Mouse (Mus musculus): Measurements from ENCODE around the gene Akap9.
A peak's percentile ranks its signal among the peaks of the same experiment; 100 is the strongest.
"Not testable (repeated sequence)": the region's sequence is repeated elsewhere in the genome, so short reads cannot be mapped to it uniquely, and the experiment has no call there.

Gene Akap9

DNA sequence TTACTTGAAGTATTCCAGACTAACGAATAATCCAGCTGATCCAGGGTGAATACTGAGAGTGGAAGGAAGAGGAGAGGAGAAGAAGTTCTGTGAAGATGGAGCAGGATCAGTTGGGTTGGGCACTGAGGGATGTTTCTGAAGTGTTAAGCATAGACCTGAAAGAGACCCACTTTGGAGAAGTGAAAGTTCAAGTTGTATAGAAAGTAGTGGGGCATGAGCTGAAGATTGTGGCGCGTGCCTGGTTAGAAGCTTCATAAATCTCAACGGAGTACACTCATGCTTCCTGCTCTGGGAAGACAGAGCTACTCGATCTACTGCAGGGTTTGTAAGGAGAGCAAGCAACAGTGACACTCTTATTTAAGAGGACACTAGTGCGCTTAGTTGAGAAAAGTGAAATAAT lies 41.3 kb downstream of the Akap9 start:
- no peak for DNase-seq (ENCODE audit: low spot score)

DNA sequence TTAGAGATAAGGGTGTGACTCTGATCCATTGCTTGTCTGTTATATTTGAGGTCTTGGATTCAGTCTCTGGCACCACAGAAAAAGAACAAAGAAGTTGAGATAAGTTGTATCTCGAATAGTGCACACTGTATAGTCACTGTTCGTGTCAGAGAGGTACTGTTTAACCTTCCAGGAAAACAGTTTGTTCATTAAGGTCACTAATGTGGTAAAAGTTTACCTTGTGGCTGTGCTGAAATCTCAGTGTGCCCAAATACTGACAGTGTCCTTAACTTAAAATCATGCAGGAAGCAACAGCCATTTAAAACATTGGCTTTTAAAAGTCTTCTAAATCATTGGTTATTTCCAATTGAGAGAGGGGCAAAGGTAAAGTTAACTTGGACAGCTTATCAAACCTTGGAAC lies 43.1 kb downstream of the Akap9 start:
- no peak for DNase-seq (ENCODE audit: low spot score)

- no peak for DNase-seq (ENCODE audit: low spot score)
These were observed 45.9 kb downstream of the Akap9 start for GRCm38 (mm10) chr5:3973764-3974163.

DNA sequence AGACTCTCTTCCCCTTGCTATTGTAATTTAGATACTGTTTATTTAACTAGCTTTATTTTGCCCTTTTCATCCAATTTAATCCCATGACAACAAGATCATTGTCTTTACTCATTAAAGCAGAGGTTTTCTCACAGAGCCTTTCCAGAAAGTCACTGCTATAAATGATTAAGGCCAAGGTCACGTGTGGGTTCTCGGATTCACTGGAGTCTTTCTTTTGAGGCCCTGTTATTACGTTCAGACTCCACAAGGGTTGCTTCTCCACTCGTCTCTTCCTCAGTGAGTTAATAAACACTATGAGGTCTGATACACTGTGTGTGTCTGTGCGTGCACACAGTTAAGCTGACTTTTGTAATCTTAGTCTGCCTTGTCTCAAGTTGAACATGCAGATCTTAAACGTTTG lies 47.0 kb downstream of the Akap9 start:
- no peak for DNase-seq (ENCODE audit: low spot score)

GRCm38 (mm10) chr5:3976111-3976510 lies 48.3 kb downstream of the Akap9 start:
- DNase-seq (ENCODE audit: low spot score) = no peak

DNA sequence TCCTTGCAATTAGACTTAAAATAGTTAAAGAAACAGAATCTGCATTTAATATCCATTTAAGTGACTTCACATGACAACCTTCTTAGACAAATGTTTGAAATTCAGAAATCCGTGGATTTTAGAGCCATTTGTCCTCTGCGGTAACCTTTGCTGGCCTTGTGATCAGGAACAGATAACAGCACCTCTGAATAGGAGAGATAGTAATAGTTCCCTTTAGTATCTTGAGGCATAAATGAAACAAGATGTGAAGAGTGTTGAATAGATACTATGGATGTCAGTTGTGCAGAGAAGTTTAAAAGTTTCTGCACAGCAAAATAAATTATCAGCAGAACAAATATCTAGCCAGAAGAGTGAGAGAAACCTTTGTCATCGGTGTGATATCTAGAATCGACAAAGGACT lies 50.0 kb downstream of the Akap9 start:
- DNase-seq (ENCODE audit: low spot score) = no peak

GRCm38 (mm10) chr5:3989608-3990007 lies 61.8 kb downstream of the Akap9 start:
- DNase-seq (ENCODE audit: low spot score) = no peak

DNA sequence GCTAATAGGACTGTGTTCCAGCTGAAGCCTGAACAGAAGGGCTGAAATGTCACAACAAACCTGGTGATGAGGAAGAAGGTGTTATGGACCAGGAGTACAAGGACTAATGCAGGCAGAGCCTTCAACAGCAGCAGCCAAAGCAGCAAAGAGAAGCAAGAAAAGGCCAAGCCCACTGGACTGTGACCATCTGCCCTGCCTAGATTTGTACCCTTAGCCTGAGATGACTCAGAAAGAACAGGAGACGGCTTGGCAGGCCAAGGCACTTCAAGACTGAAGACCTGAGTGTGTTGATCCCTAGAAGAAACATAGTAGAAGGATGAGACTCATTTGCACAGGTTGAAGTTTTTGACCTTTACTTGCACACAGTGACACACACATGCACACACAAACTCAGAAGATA lies 62.6 kb downstream of the Akap9 start:
- DNase-seq (ENCODE audit: low spot score) = no peak

DNA sequence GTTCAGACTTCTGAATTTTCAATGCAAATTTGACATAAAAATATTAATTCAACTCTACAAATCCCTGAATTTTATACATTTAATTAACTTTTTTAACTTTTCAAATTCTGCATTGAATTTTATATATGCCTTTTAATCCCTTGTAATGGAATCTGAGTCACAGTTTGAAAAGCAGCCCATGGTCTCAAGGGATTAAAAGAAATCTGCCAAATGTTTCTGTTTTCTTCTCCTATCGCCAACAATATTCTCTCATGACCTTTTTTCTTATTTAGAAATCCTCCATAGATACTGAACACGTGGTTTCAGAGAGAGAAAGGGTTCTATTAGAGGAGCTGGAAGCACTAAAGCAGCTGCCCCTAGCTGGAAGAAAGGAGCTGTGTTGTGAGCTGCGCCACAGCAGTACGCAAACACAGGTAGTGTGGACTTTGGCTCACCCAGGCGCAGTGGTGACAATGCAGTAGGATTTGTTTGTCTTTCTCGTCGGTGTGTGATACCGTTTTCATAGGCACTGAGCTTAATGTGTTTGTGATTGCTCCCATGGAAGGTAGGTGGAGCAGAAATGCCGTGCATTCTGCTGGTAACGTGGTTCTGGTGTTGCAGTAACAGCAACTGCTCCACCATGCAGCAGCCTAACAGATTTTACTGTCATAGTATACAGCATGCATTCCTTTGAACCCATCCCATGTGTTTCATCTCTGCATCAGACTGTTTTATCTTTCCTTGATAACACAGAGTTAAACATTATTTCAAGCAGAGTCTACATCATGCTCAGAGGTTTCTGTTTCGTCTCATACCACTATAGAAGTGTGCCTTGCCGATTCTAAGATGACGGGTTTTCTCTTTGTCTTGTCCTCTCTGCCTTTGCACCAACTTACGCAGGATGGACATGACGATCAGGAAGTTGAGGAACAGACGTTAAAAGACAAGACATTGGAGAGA lies 76.9 kb downstream of the Akap9 start:
- no peak for DNase-seq (ENCODE audit: low spot score)

DNA sequence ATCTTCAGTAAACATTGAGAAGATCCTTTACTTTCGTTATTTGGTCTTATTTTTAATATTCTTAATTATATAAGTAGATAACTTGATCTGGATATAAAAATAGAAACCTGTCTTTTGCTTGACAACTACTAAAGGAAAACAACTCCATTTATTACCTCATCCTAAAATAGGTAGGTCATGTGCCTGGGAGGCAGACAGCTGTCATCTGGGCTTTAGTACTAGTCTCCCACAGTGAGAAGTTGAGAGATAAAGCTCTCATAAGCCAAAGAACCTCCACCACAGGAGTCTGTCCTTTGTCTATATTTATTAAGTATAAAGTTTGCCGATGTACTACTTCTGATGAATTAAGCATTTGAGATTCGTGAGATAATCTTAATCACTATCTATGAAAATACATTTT lies 78.8 kb downstream of the Akap9 start:
- DNase-seq (ENCODE audit: low spot score) = no peak

GRCm38 (mm10) chr5:4008266-4008665 lies 80.4 kb downstream of the Akap9 start:
- DNase-seq (ENCODE audit: low spot score) = no peak

DNA sequence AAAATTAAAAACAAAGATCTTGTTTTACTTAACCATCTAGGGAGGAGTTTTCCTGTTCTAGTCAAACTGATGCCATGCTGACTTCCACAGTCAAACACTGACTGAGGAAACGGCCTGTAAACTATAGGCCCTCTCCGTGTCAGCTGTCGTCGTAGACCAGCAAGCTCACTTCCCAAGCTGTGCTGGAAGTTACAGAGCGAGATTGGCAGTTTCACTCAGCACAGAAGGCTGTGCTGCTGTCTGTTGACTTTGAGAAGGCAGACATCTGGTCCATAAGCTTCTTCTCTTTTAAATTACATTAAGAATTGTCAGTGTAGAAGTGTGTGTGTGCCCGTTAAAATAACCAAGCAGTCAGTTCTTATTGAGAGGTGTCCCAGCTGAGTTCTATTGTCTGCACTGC lies 81.7 kb downstream of the Akap9 start:
- DNase-seq (ENCODE audit: low spot score) = no peak

GRCm38 (mm10) chr5:4017646-4018045 lies 89.8 kb downstream of the Akap9 start:
- not testable (repeated sequence) for DNase-seq (ENCODE audit: low spot score)

- no peak for DNase-seq (ENCODE audit: low spot score)
These were observed 91.5 kb downstream of the Akap9 start for GRCm38 (mm10) chr5:4019377-4019776.

- DNase-seq (ENCODE audit: low spot score) = no peak
These were observed 92.2 kb downstream of the Akap9 start for GRCm38 (mm10) chr5:4020018-4020417.

GRCm38 (mm10) chr5:4023186-4023585 lies 95.3 kb downstream of the Akap9 start:
- DNase-seq (ENCODE audit: low spot score) = no peak

DNA sequence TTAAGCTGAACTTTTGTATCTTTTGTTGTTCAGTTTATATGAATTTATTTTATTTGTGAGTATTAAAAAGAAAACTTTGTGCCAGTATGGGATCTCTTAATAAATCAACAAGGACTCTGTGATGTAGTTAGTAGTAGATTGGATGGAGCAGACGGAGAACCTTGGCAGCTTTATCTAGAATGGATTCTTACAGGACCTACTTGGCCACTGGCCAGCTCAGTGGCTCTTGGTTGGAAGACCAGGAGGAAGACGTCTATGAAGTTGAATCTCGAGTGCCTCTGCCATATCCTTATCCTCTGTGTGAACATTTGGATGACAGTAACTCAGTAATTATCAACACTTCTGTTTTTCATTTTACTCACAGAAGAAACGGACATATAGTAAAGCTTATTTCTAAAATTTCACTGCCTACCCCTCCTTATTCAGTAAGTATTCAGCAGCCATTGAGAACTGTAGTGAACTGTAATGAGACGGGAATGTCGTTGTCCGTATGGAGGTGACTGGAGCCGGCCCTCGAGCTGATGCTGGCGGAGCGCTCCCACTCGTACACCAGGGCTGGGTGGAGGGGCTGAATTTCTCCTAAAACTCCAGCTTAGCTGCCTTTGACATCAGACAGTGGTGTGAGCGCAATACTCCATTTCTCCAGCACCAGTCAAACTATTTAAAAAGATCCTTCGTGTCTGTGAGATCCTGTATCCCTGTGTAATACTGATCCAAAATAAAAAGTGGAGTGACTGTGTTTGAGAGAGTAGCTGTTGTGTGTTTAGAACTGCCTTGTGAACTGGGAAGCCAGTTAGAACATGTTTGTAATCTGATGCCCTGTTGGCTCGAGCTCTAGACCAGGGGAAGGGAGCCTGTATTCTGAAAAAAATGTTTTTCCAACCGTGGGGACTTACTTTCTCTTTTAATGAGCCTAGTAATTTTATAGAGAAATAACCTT lies 96.2 kb downstream of the Akap9 start:
- peak; percentile 56 for DNase-seq (ENCODE audit: low spot score)

DNA sequence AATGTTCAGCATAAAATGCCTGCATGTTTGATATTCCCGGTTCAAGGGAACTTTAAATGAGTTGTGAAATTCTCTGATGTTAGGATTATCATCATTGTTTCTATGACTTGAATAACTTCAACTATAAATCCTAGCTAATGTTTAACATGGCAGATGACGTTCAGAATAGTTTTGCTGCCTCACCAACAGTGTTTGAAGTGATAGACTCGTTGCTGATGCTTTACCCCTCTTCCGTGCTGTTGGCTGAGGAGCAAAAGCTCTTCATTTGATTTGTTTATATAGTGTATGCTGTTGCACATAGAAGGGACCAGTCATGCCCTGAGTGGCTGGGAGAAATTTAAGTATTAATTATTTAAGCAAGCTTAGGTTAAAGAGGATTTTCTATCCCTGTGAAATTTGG lies 96.9 kb downstream of the Akap9 start:
- DNase-seq (ENCODE audit: low spot score) = no peak

DNA sequence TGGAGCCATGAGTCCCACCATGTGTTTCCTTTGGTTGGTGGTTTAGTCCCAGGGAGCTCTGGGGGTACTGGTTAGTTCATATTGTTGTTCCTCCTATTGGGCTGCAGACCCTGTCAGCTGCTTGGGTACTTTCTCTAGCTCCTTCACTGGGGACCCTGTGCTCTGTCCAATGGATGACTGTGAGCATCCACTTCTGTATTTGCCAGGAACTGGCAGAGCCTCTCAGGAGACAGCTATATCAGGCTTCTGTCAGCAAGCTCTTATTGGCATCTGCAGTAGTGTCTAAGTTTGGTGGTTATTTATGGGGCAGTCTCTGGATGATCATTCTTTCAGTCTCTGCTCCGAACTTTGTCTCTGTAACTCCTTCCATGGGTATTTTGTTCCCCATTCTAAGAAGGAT lies 98.5 kb downstream of the Akap9 start:
- DNase-seq (ENCODE audit: low spot score) = not testable (repeated sequence)

GRCm38 (mm10) chr5:4028486-4029173 lies 100.8 kb downstream of the Akap9 start:
- DNase-seq (ENCODE audit: low spot score) = no peak

DNA sequence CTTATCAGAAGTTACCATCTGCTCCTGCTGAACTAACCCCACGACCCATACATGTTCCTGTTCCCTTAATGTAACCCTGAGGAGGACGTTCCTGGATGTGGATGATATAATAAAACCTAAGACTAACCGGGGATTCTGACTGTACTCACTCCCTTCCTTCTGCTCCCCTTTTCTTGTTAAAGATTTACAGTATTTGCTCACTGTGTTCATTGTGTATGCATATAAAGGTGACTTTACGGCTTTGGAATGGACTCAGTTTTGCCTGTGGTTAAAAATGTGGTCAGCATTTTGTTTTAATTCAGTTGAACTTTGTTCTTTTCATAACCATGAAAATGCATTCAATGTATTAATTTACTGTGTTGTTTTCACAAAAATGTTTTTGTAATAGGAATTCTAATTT lies 104.0 kb downstream of the Akap9 start:
- no peak for DNase-seq (ENCODE audit: low spot score)

DNA sequence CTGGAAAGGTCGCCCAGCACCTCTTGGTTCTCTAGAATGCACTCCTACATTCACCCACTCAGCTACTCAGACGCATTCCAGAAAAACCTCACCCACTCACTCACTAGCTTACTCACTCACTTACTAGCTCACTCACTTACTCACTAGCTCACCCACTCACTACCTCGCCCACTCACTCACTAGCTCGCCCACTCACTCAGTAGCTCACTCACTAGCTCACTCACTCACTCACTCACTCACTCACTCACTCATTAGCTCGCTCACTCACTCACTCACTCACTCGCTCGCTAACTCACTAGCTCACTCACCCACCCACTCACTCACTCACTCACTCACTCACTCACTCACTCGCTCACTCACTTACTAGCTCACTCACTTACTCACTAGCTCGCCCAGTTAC lies 108.8 kb downstream of the Akap9 start:
- no peak for DNase-seq (ENCODE audit: low spot score)

All from testis, postnatal 10 days (tissue).